ENCODE assay signal across 9 mouse cellular contexts in the genomic region with DNA sequence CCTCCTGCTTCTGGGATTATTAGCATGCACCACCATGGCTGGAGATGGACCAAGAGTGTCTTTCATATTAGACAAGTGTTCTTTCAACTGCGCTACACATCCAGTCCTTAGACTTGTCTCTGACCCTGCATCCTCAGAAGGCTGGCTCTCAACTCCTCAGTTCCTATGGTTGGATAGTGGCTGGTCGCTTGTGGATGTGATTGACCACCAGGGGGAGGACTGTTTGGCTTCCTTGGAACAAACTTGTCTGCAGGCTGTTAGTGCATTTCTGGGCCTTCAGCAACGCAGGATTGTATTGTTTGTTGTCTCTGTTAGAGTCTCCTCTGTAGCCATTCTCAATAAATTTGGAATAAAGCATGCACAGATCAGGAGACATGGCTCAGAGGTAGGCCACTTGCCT. TPM values are rescaled to one million over a fixed set of nuclear protein-coding genes. Genes with fewer than 3 reads are reported as not detected.
DNase-seq lines count a peak whose midpoint lies in the region; TF ChIP-seq lines count a peak whose summit lies in the region.
"Had no signal": no experiment of that assay in that cellular context is flagged by ENCODE, and none has a peak within 500 bp of the region (broad histone marks: within the 10 kb centered on the region; RNA-seq: fewer than 3 reads in every experiment).

No protein-coding gene starts in this region.

- peak; percentile 35 for DNase-seq in layer of hippocampus, adult 11-12 months (ENCODE audit: low spot score)
- no peak for DNase-seq in layer of hippocampus, adult 9-11 months
- peak; percentile 75 for DNase-seq in NIH3T3 (ENCODE audit: low read depth)
- DNase-seq in embryo, embryonic 10.5 days (ENCODE audit: low spot score) = peak; percentile 74
- peak; percentile 37 for DNase-seq in left cerebral cortex, postnatal 4 days
- DNase-seq in spleen, postnatal 14 days (ENCODE audit: low spot score in 2 of 2) = no peak
- DNase-seq in thymus, postnatal 36 days = no peak

- H3K4me3 ChIP-seq in E14TG2a.4 (replicated peaks; ENCODE audit: low read length) = no peak overlapping the region
- H3K4me3 ChIP-seq: embryonic facial prominence, embryonic 13.5 days had no signal

- TF ChIP-seq CTCF in E14TG2a.4 (conservative IDR thresholded peaks at IDR 0.05; ENCODE audit: low read length) = peak; percentile 64

- no peaks in the 10 kb centered on the region for H3K27me3 ChIP-seq in E14TG2a.4 (ENCODE audit: insufficient read depth, low read length)
- H3K27me3 ChIP-seq: embryonic facial prominence, embryonic 13.5 days had no signal

- H3K4me1 ChIP-seq in E14TG2a.4 (replicated peaks; ENCODE audit: low read depth, low read length) = no peaks in the 10 kb centered on the region
- H3K4me1 ChIP-seq: embryonic facial prominence, embryonic 13.5 days had no signal

- H3K9me3 ChIP-seq in E14TG2a.4 (ENCODE audit: low read length) = peaks cover 22% of the 10 kb centered on the region
- H3K9me3 ChIP-seq: embryonic facial prominence, embryonic 13.5 days had no signal

- no peaks in the 10 kb centered on the region for H3K36me3 ChIP-seq in E14TG2a.4 (ENCODE audit: insufficient read depth, low read length)
- H3K36me3 ChIP-seq: embryonic facial prominence, embryonic 13.5 days had no signal

- intact Hi-C loops in left cerebral cortex, postnatal 4 days (cut with DNase I) = no loop called here

RNA-seq across cellular contexts. Expression of a gene that starts 55.4 kb away (rescaled TPM):
- total RNA-seq in left cerebral cortex, postnatal 4 days (2021) = 100 to 1,000 TPM; 239 to 257 TPM

Comparison
In these comparisons a context has a peak if more than half of its experiments do, and no peak if none do; other contexts are left out.
1. DNase-seq: peak in layer of hippocampus, adult 11-12 months (single experiment), NIH3T3 (single experiment), embryo, embryonic 10.5 days (single experiment) and left cerebral cortex, postnatal 4 days (single experiment); none in layer of hippocampus, adult 9-11 months (single experiment), spleen, postnatal 14 days (0 of 2) and thymus, postnatal 36 days (0 of 2).